Mouse (Mus musculus): ENCODE measurements at regions not wholly inside any gene's neighbourhood (a gene's known extent, or its start where the extent isn't known, plus 50 kb on each side); places are given as distances from the start of the nearest gene placed in this dataset.
A peak's percentile ranks its signal among the peaks of the same experiment; 100 is the strongest.

GRCm38 (mm10) chr13:47398976-47399375 is 276.5 kb downstream of the Rnf144b start:
- no peak for DNase-seq (ENCODE audit: low spot score in 2 of 2)

- peak; percentile 10 to 66 for DNase-seq (ENCODE audit: low spot score in 2 of 2)
Measured at GRCm38 (mm10) chr13:47413261-47413660, 290.8 kb downstream of the Rnf144b start.

GRCm38 (mm10) chr13:47413940-47414339 is 291.5 kb downstream of the Rnf144b start:
- DNase-seq (ENCODE audit: low spot score in 2 of 2), result peak; percentile 18 to 42

- no peak for DNase-seq (ENCODE audit: low spot score in 2 of 2)
Measured at GRCm38 (mm10) chr13:47429856-47430365, 307.5 kb downstream of the Rnf144b start.

GRCm38 (mm10) chr13:47430409-47430808 is 308.0 kb downstream of the Rnf144b start:
- no peak for DNase-seq (ENCODE audit: low spot score in 2 of 2)

- no peak for DNase-seq (ENCODE audit: low spot score in 2 of 2)
Measured at GRCm38 (mm10) chr13:47435631-47436030, 313.2 kb downstream of the Rnf144b start.

- DNase-seq (ENCODE audit: low spot score in 2 of 2), result no peak
Measured at GRCm38 (mm10) chr13:47444876-47445275, 322.4 kb downstream of the Rnf144b start.

GRCm38 (mm10) chr13:47452186-47452760 is 329.8 kb downstream of the Rnf144b start:
- no peak for DNase-seq (ENCODE audit: low spot score in 2 of 2)

- DNase-seq (ENCODE audit: low spot score in 2 of 2), result no peak
Measured at GRCm38 (mm10) chr13:47462148-47462547, 339.7 kb downstream of the Rnf144b start.

- DNase-seq (ENCODE audit: low spot score in 2 of 2), result no peak
Measured at GRCm38 (mm10) chr13:47471543-47472213, 349.2 kb downstream of the Rnf144b start.

- no peak for DNase-seq (ENCODE audit: low spot score in 2 of 2)
Measured at GRCm38 (mm10) chr13:47480159-47480558, 357.7 kb downstream of the Rnf144b start.

- DNase-seq (ENCODE audit: low spot score in 2 of 2), result no peak
Measured at GRCm38 (mm10) chr13:47484819-47485218, 362.4 kb downstream of the Rnf144b start.

- no peak for DNase-seq (ENCODE audit: low spot score in 2 of 2)
Measured at GRCm38 (mm10) chr13:47486111-47486510, 363.7 kb downstream of the Rnf144b start.

- peak in 1 of 2 experiments; percentile 7 for DNase-seq (ENCODE audit: low spot score in 2 of 2)
Measured at GRCm38 (mm10) chr13:47486658-47487057, 364.2 kb downstream of the Rnf144b start.

- DNase-seq (ENCODE audit: low spot score in 2 of 2), result no peak
Measured at GRCm38 (mm10) chr13:47505380-47505955, 383.0 kb downstream of the Rnf144b start.

- no peak for DNase-seq (ENCODE audit: low spot score in 2 of 2)
Measured at GRCm38 (mm10) chr13:47532935-47533334, 410.5 kb downstream of the Rnf144b start.

- no peak for DNase-seq (ENCODE audit: low spot score in 2 of 2)
Measured at GRCm38 (mm10) chr13:47537156-47537555, 414.7 kb downstream of the Rnf144b start.

GRCm38 (mm10) chr13:47549626-47550025 is 427.2 kb downstream of the Rnf144b start:
- DNase-seq (ENCODE audit: low spot score in 2 of 2), result no peak

GRCm38 (mm10) chr13:47552251-47552650 is 429.8 kb downstream of the Rnf144b start:
- no peak for DNase-seq (ENCODE audit: low spot score in 2 of 2)

GRCm38 (mm10) chr13:47554198-47554597 is 431.7 kb downstream of the Rnf144b start:
- DNase-seq (ENCODE audit: low spot score in 2 of 2), result no peak

GRCm38 (mm10) chr13:47557196-47557974 is 434.9 kb downstream of the Rnf144b start:
- no peak for DNase-seq (ENCODE audit: low spot score in 2 of 2)

- DNase-seq (ENCODE audit: low spot score in 2 of 2), result no peak
Measured at GRCm38 (mm10) chr13:47562836-47563235, 440.4 kb downstream of the Rnf144b start.

Data from frontal cortex, postnatal 36 days (tissue).